Mouse (Mus musculus) midbrain, embryonic 14.5 days (tissue): ENCODE data around the gene Gm20388. TPM values are rescaled to one million over a fixed set of nuclear protein-coding genes. Genes with fewer than 3 reads are reported as not detected.

Experiments used
- ATAC-seq: fragments of 200-750 bp; cut with Nextera tagmentation; 2 replicates; pipeline ENCODE4 v1.8.0; 2017; ENCODE audit warnings: moderate number of reproducible peaks, moderate library complexity; ENCODE audit not compliant: low FRiP score, low TSS enrichment
- DNase-seq: peaks from one replicate; pipeline ENCODE4 v3.0.0-alpha.2; 2015
- H3K27ac ChIP-seq: fragments of 300-500 bp; sonication (generic); replicated peaks from 2 replicates; pipeline ENCODE4 v1.5.1; 2014; ENCODE audit warnings: mild to moderate bottlenecking, low read depth, low read length, moderate library complexity
- H3K27me3 ChIP-seq: fragments of 300-500 bp; sonication (generic); 2 replicates; pipeline ENCODE4 v1.6.1; 2014; ENCODE audit warnings: low read length, control low read depth, mixed read lengths; ENCODE audit not compliant: control insufficient read depth, insufficient read depth
- H3K36me3 ChIP-seq: fragments of 300-500 bp; sonication (generic); 2 replicates; pipeline ENCODE4 v1.6.1; 2014; ENCODE audit warnings: low read length, control low read depth; ENCODE audit not compliant: control insufficient read depth, insufficient read depth
- H3K4me1 ChIP-seq: fragments of 300-500 bp; sonication (generic); 2 replicates; pipeline ENCODE4 v1.6.1; 2014; ENCODE audit warnings: mild to moderate bottlenecking, antibody characterized with exemption, low read length, control low read depth; ENCODE audit not compliant: control insufficient read depth, insufficient read depth
- H3K4me2 ChIP-seq: fragments of 300-500 bp; sonication (generic); 2 replicates; pipeline ENCODE4 v1.6.1; 2014; ENCODE audit warnings: mild to moderate bottlenecking, low read length, moderate library complexity
- H3K4me3 ChIP-seq: fragments of 300-500 bp; sonication (generic); replicated peaks from 2 replicates; pipeline ENCODE4 v1.5.1; 2014; ENCODE audit warnings: low read depth, low read length
- H3K9ac ChIP-seq: fragments of 300-500 bp; sonication (generic); replicated peaks from 2 replicates; pipeline ENCODE4 v1.6.1; 2014; ENCODE audit warnings: mild to moderate bottlenecking, low read length, moderate library complexity
- H3K9me3 ChIP-seq: fragments of 300-500 bp; sonication (generic); 2 replicates; pipeline ENCODE4 v1.6.1; 2016; ENCODE audit warnings: low read length, control low read depth, mixed read lengths; ENCODE audit not compliant: control insufficient read depth
- WGBS: fragments of 180-500 bp; shearing (Covaris S2); extraction: QIAGEN DNeasy Blood & Tissue Kit; methylation state at CpG from one replicate; pipeline ENCODE4 v1.1.7; 2014; 5-methylcytosine and 5-hydroxymethylcytosine counted together
- polyA plus RNA-seq: library from polyadenylated mRNA; unstranded; fragments of >200 nt; fragmentation: Nextera tagmentation; extraction: Ambion mirVana; gene quantifications from 2 replicates; pipeline ENCODE4 v1.2.1, GENCODE M21; 2014

The Gm20388 gene
- polyA plus RNA-seq, 1 experiment from 2014 or later, result 4.1 TPM

DNA sequence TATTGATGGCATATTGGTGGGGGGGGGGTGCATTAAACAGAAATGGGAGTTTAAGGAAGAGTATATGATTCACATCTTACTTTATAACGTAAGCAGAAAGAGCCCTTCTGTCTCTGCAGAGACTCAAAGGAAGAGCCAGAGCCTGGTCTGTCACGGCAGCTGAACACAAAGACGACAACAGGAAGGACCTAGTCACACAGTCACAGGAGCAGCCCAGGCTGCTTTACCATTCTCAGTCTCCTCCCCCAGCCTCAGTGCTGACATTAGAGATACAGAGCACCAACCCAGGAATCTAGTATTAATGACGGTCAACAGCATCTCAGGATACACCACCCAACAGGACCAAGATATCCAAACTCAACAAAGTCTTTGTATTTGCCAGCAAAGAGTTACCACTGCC, 3027.9 kb downstream of the Gm20388 start:
- no peak overlapping the region for H3K27ac ChIP-seq

DNA sequence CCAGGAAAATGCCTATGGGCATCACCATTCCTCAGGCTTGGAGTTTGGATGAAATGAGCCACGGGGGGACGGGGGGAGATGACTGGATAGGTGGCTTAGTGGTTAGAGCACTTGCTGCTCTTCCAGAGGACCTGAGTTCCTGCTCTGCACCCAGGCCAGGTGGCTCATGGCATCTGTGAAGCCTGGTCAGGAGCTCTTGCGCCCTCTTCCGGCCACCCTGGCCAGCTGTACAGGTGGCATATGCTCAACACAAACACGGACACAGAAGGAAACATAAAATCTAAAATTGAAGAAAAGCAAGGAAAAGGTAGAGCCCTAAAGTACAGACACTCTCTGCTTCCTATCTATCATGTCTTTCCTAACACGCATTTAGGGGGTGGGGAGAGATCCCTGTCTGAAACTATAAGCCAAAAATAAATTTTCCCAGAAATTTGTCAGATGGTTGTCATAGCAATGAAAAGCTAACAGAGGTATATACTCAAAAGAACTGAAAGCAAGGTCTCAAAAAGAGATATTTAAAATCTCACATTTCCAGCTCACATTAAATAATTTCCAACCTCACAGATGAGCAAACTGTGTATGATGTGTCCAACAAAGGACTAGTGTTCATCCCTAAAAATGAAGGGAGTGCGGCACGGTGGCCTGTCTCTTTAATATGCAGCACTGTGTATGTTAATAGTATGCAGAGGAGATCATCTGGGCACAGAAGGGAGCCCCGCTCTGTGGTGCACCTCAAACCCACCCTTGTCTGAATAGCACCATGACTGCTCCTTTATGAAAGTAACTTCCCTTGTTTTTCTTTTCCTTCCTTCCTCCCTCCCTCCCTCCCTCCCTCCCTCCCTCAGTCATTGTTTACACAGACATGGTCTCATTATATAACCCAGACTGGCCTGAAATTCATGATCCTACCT, 3032.4 kb downstream of the Gm20388 start:
- Histone ChIP-seq H3K9ac (no peak overlapping the region), H3K4me3 (no peak overlapping the region), H3K27ac (no peak overlapping the region), H3K9me3 (no peaks in the 10 kb centered on the region), H3K27me3 (no peaks in the 10 kb centered on the region), H3K36me3 (no peaks in the 10 kb centered on the region), H3K4me1 (0 out of 2 replicates have a peak, but pooled peaks cover 8% of the 10 kb centered on the region), H3K4me2 (no peak overlapping the region)
- DNase-seq (no peak), ATAC-seq (no peak)
- WGBS, result 69% methylated on average over 9 of the region's 9 CpGs

More for the DNA sequence above, 3027.9 kb downstream of the Gm20388 start:
- WGBS, result 37% methylated on average over 4 of the region's 4 CpGs
- H3K9me3 ChIP-seq, result no peaks in the 10 kb centered on the region
- ATAC-seq (no peak), DNase-seq (no peak)
- peaks cover 8% of the 10 kb centered on the region; the same call in 1 of the 2 replicates for H3K4me1 ChIP-seq
- no peak overlapping the region for H3K9ac ChIP-seq
- no peak overlapping the region for H3K4me2 ChIP-seq
- no peaks in the 10 kb centered on the region for H3K36me3 ChIP-seq
- no peaks in the 10 kb centered on the region for H3K27me3 ChIP-seq
- no peak overlapping the region for H3K4me3 ChIP-seq

DNA sequence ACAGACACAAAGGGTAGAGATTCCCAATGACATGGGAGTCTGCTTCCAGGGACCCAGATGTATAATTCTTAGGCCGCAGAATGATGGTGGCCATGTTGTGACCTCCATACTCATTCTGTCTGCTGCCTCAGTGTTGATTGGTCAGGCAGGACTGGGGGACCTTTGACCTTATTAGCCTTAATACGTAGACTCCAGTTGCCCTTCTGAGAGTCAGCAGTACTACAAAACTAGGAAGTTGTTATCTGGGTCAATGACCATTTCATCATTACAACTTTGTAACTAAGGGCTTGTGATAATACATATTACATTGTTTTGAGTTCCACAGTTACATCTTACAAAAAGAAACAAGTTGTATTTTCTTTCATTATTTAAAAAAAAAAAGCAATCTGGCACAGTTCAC, 3035.1 kb downstream of the Gm20388 start:
- H3K4me3 ChIP-seq, result no peak overlapping the region
- peaks cover 11% of the 10 kb centered on the region; the same call in 1 of the 2 replicates for H3K4me1 ChIP-seq
- no peaks in the 10 kb centered on the region for H3K27me3 ChIP-seq
- no peak overlapping the region for H3K4me2 ChIP-seq
- no peak overlapping the region for H3K9ac ChIP-seq
- 79% methylated on average over 2 of the region's 2 CpGs for WGBS
- H3K27ac ChIP-seq, result no peak overlapping the region
- DNase-seq, result no peak
- no peaks in the 10 kb centered on the region for H3K9me3 ChIP-seq
- no peak for ATAC-seq
- no peaks in the 10 kb centered on the region for H3K36me3 ChIP-seq

DNA sequence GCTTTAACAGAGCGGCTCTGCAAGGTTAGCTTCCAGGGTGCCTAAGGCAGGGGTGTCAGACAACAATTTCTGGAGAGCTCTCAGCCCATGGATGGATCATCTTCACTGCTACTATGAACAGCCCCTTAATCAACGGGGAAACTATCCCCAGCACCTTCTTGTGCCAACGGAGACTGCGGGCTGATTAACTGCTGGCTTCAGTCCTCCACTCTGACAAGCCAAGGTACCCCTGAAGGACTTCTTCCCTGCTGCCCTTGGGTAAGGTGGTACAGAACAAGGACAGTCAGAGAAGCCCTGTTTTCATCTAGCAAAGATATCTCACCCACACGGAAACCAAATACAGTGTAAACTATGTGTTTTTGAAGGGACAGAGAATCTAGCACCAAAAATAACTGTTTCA, 3039.1 kb downstream of the Gm20388 start:
- Histone ChIP-seq H3K9ac (no peak overlapping the region), H3K27me3 (no peaks in the 10 kb centered on the region), H3K27ac (0 out of 2 replicates have a peak overlapping the region, but pooled peaks have one; percentile 3), H3K9me3 (no peaks in the 10 kb centered on the region), H3K36me3 (no peaks in the 10 kb centered on the region), H3K4me3 (no peak overlapping the region), H3K4me1 (peaks cover 7% of the 10 kb centered on the region; the same call in 1 of the 2 replicates), H3K4me2 (no peak overlapping the region)
- DNase-seq (no peak), ATAC-seq (no peak)
- 92% methylated on average over 5 of the region's 5 CpGs for WGBS

DNA sequence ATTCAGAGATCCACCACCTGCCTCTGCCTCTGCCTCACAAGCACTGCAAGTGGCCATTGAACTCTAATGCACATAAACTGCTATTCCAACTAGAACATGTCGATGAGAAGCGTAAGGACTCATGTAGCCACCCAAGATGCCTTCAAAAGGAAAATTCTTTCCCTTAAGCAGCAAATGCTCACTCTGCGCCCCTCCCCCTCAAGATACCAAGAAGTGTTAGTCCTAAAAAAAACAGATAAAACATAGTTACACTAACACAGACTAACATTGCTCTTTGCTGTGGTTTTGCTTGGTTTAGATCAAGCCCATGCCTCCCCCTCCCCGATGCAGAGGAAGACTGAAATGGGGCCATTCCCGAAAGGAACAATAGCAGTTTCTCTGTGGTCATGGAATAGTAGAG, 3040.8 kb downstream of the Gm20388 start:
- DNase-seq, result no peak
- 92% methylated on average over 5 of the region's 5 CpGs for WGBS
- Histone ChIP-seq H3K4me2 (no peak overlapping the region), H3K36me3 (no peaks in the 10 kb centered on the region), H3K27ac (no peak overlapping the region), H3K4me1 (peaks cover 7% of the 10 kb centered on the region; the same call in 1 of the 2 replicates), H3K4me3 (no peak overlapping the region), H3K27me3 (no peaks in the 10 kb centered on the region), H3K9ac (no peak overlapping the region), H3K9me3 (no peaks in the 10 kb centered on the region)
- ATAC-seq, result no peak

DNA sequence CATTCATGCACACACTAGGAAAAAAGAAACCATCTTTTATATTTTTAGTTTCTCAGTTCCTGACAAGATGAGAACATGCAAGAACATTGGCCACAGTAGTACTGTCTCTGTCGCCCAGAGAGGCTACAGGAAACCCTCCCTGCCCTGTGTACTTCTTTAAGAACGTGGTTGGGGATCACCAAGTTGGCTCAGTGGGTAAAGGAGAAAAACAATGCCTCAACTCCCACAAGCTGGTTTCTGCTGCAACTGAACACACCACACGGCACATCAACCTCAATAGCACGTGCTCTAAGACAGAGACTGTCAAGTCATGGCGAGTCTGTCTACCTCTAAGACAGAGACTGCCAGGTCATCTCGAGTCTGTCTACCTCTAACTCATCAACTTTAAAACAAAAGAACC, 3042.4 kb downstream of the Gm20388 start:
- Histone ChIP-seq H3K36me3 (no peaks in the 10 kb centered on the region), H3K27me3 (no peaks in the 10 kb centered on the region), H3K4me3 (no peak overlapping the region), H3K4me1 (peaks cover 7% of the 10 kb centered on the region; the same call in 1 of the 2 replicates), H3K9me3 (no peaks in the 10 kb centered on the region), H3K9ac (no peak overlapping the region), H3K27ac (no peak overlapping the region), H3K4me2 (no peak overlapping the region)
- DNase-seq (no peak), ATAC-seq (no peak)
- WGBS, result 94% methylated on average over 6 of the region's 6 CpGs

DNA sequence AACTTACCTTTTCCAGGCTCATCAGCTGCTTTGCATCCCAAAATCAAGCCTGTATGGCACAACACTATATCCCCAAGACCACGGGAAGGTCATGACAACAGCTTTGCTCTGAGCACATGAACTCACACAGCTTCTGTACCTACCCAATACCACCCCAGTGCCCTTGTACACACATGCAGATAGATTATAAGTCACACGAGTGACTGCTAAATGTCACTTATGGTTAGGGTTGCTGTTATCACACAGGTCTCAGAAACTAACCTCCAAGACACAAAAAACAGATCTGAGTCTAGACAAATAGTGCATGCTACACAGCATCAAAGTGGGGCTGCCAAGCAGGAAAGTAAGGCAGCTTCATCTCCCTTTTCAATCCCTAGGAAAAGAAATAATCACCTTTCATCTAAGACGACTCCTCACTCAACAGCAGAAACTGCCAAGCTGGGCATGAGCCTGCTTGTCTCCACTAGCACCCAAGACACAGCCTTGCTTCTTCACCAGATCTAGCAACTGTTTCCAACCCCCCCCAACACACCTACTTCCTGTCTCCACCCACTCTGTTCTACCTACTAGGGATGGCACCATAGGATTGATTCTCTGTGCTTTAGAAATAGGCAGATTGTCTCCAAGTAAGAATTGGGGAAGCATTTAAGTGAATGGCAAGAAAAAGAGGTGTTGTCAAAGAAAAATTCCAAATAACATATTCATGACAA, 3043.6 kb downstream of the Gm20388 start:
- 84% methylated on average over 3 of the region's 3 CpGs for WGBS
- Histone ChIP-seq H3K9me3 (no peaks in the 10 kb centered on the region), H3K4me1 (peaks cover 5% of the 10 kb centered on the region; the same call in 1 of the 2 replicates), H3K27me3 (no peaks in the 10 kb centered on the region), H3K36me3 (no peaks in the 10 kb centered on the region), H3K4me2 (no peak overlapping the region), H3K27ac (no peak overlapping the region), H3K4me3 (no peak overlapping the region), H3K9ac (no peak overlapping the region)
- DNase-seq, result no peak
- no peak for ATAC-seq

DNA sequence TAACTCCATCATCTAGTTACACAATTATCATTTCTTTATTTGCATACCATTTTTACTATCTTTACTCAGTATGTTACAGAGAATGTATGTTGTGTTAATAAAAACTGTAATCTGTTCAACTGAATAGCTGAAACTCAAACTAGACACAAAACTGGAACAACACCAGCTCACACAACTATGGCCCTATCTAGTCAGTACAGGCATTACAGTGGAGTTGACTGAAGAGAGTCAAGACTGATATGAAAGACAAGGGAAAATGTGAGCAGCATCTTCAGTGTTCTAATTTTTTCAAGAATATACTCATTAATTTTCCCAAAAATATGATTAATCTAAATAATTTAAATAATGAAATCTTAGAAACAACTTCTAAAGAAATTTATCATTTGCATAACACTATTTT, 3044.6 kb downstream of the Gm20388 start:
- H3K4me1 ChIP-seq, result no peaks in the 10 kb centered on the region

More for the DNA sequence above, 3044.6 kb downstream of the Gm20388 start:
- H3K27ac ChIP-seq, result no peak overlapping the region
- DNase-seq (no peak), ATAC-seq (no peak)
- no peaks in the 10 kb centered on the region for H3K27me3 ChIP-seq
- H3K4me2 ChIP-seq, result no peak overlapping the region
- no peaks in the 10 kb centered on the region for H3K36me3 ChIP-seq
- no peak overlapping the region for H3K4me3 ChIP-seq
- no peaks in the 10 kb centered on the region for H3K9me3 ChIP-seq
- H3K9ac ChIP-seq, result no peak overlapping the region
